Mouse (Mus musculus) layer of hippocampus, postnatal 36 days (tissue): ENCODE measurements around the gene Rapgef5. TPM values are rescaled to one million over a fixed set of nuclear protein-coding genes. Genes with fewer than 3 reads are reported as not detected.

ENCODE experiments used
- DNase-seq, 2 experiments: peaks; one replicate each; pipeline ENCODE4 v3.0.0; 2022
- total RNA-seq, 2 experiments: library from RNA; stranded (reverse); gene quantifications; 2 replicates each; pipeline ENCODE4 v1.2.3; 2021

Rapgef5 gene
- total RNA-seq, 2 experiments from 2014 or later, result 189 to 207 TPM

GRCm38 (mm10) chr12:117727481-117728177, 211.3 kb downstream of the Rapgef5 start:
- DNase-seq, result no peak

GRCm38 (mm10) chr12:117728178-117728611, 211.9 kb downstream of the Rapgef5 start:
- DNase-seq, result no peak

- no peak for DNase-seq
Observed at GRCm38 (mm10) chr12:117733611-117734010, 217.3 kb downstream of the Rapgef5 start.

DNA sequence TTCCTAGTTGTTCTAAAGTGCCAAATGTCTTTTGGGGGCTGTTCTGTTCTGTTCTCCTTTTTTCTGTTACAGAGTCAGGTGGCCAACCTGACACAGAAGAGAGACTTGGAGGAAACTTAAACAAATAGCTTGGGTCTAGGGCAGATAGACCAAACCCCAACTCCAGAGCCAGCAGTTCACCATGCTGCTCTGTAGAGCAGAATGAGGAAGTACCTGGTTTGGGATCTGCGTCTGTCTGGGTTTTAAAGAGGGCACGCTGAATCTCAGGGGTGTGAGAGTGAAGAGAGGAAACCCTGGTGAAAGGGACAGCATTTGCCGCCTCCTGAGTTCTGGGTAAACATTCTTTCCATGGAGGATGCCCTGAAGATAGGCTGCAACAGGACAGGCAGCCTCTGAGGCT, 219.9 kb downstream of the Rapgef5 start:
- DNase-seq, result no peak

- no peak for DNase-seq
Observed at GRCm38 (mm10) chr12:117736928-117737327, 220.6 kb downstream of the Rapgef5 start.

- no peak for DNase-seq
Observed at GRCm38 (mm10) chr12:117737332-117738031, 221.2 kb downstream of the Rapgef5 start.

GRCm38 (mm10) chr12:117742487-117742886, 226.2 kb downstream of the Rapgef5 start:
- no peak for DNase-seq

GRCm38 (mm10) chr12:117744580-117745483, 228.6 kb downstream of the Rapgef5 start:
- no peak for DNase-seq

DNA sequence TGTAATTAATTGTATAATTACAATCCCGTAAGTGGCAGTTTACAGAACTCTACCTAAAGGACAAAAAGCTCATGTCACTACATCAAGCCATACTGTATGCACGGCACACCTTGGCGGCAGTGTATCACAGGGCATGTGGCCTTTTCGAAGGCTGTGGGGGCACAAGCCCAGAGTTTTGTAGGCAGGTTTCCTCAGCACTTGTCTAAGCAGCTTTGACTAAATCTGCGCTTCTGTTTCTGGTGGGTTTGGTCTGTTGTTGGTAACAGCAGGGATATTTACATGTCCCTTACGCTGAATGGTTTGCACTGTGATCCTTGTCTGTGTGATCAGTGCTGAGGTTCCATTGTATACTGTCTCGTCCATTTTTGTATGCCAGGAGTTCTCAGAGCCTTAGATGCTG, 230.3 kb downstream of the Rapgef5 start:
- no peak for DNase-seq

DNA sequence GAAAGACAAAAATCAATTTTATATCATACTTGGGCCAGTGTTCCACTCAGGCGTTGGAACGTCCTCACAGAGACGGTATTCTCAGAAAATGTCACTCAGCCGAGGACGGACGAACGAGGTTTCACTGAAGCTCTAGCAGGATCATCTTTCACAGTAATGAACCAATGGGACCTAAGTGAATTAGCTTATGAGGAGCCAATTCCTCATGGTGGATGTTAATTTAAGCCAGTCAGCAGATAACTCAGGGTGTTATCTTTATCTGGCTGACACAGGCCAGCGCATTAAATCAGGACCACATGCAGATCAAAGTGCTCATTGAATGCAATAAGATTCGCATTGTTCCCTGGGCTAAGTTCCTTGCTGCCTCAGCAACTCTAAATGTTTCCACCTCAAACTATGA, 234.8 kb downstream of the Rapgef5 start:
- DNase-seq, result no peak

DNA sequence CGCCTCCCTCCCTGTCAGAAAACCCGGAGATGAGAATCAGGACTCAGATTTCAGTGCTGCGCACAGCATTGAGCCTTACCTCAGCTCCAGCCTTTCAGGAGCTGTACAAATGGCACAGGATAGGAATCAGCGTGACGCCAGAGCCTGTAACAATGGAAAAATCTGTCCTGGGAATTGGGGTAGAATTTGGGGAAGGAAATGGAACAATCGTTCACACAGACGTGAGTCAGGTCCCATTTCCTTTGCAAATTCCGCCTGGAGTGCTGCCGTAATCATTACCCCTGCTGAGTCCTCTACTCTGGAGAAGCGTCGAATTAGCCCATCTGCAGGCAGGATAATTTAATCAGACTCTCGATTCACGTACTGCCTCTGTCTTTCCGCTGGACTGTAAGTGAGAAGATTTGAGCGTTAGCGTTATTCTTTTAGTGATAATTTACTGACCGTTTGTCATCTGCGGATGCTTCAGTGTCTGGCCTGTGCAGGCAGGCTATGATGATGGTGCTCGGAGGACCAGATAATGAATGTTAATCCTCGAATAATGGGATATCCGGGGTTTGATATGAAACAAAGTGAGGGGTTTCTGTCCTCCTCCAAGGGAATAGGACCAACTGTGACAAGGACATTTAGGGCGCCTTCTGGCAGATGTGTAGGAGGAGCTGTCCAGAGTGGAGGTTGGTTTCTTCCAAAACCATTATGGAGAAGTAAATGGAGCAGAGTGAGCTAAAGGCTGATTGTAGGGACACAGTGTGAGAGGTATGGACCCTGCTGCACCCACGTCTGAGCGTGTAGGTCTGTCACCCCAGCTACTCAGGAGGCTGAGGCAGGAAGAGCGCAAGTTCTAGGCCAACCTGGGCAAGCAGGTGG, 235.5 kb downstream of the Rapgef5 start:
- DNase-seq, result no peak

- DNase-seq, result no peak
Observed at GRCm38 (mm10) chr12:117756010-117756409, 239.7 kb downstream of the Rapgef5 start.

DNA sequence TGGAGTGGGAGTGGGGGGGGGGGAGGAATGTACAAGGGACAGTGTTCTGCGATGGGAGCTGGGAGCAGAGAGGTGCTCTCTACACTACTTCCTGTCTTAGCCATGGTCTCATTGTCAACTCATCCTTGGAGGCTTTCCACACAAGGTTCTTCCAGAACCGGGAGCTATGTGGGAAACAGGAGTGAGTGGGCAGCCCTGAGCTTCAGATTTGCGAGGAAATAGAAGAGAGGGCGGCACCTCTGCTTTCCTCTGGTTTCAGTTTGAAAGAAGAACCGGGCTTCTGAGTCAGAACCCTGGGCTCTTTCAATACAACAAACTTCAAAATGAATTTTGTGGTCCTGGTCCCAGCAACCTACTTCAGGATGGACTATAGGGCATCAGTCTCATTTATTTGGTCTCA, 244.1 kb downstream of the Rapgef5 start:
- DNase-seq, result no peak

DNA sequence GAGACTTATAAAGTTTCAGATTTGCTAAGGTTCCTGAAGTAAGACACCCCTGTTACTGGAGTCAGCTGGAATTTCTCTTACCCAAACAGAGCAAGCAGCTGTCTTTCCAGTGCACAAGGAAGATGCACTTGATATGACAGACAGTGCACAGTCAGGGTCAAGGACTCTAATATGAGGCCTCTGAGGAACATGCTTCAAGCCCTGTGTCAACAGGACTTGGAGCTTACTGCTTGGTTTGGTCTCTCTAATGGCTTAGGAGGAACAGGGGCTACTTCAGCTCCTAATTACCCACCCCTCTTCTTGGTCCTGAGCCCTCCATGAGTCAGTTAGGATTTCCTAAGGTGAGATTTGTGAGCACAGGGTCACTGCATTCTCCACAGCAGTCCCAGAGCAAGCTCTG, 244.6 kb downstream of the Rapgef5 start:
- DNase-seq, result no peak

GRCm38 (mm10) chr12:117761698-117762097, 245.4 kb downstream of the Rapgef5 start:
- peak; percentile 42 to 62 for DNase-seq

GRCm38 (mm10) chr12:117763247-117763646, 247.0 kb downstream of the Rapgef5 start:
- no peak for DNase-seq

GRCm38 (mm10) chr12:117764839-117765238, 248.6 kb downstream of the Rapgef5 start:
- peak; percentile 45 to 68 for DNase-seq

DNA sequence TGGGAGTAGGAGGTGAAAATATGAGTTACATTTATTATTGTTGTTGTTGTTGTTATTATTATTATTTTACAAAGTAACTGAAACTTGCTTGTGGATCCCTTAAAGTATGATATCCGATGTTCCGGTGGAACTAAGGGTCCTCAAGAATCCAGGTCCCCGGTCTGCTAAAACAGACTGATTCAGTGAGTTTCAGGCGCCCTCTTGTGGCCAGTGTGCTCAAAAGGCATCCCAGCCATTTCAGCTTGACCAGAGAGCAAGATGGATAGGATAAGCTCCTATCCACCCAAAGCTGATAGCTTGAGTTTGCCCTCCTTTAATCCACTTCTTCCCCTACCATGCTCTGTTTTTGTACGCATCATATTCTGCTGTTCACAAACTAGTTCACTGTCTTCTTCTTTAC, 252.8 kb downstream of the Rapgef5 start:
- peak; percentile 64 to 71 for DNase-seq

- DNase-seq, result no peak
Observed at GRCm38 (mm10) chr12:117770211-117770610, 253.9 kb downstream of the Rapgef5 start.

GRCm38 (mm10) chr12:117771156-117771555, 254.9 kb downstream of the Rapgef5 start:
- no peak for DNase-seq

- DNase-seq, result peak; percentile 69 to 72
Observed at GRCm38 (mm10) chr12:117772638-117773037, 256.4 kb downstream of the Rapgef5 start.

DNA sequence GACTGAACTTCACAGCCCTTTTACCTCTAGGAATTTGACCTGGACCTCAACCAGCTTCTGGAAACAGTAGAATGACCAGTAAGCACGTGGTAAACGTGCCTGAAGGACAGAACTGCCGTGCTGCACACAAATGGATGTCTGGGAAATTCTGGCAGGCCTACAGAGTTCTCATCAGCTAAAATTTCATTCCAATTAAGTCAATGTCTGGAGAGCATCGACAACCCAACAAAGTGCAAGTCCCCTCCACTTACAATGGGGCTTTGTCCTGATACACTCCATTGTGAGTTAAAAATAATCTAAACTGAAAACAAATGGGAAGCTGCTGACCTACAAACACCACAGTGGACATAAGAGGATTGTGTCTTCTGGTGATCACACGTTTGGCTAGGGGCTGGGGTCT, 260.6 kb downstream of the Rapgef5 start:
- no peak for DNase-seq
